Mouse (Mus musculus): Measurements from ENCODE around the gene Fbxl15. TPM values are rescaled to one million over a fixed set of nuclear protein-coding genes. Genes with fewer than 3 reads are reported as not detected.

The Fbxl15 gene
- polyA plus RNA-seq, 1 experiment from 2014 or later, result 12.8 TPM

DNA sequence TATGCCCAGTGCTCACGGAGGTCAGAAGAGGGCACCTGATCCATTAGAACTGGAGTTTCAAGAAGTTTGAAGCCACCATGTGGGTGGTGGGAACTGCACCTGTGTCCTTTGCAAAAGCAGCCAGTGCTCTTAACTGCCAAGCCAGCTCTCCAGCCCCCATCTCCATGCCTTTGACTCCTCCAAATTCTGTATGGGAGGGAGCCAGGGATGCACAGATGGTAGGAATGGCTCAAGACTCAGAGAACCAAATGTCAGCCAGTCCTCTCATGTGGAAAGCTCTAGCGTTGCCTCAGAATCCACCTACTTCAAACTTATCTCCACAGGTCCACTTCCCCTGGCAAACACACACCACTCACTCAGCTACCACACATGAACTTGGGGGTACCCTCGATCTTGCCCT lies 5.9 kb downstream of the Fbxl15 start:
- Histone ChIP-seq H3K9ac (ENCODE audit: low read length) (no peak overlapping the region), H3K4me3 (ENCODE audit: low read length) (no peak overlapping the region), H3K4me2 (ENCODE audit: low read depth, low read length) (no peak overlapping the region), H3K27me3 (ENCODE audit: control insufficient read depth, insufficient read depth, low read length) (no peaks in the 10 kb centered on the region), H3K4me1 (ENCODE audit: control insufficient read depth, insufficient read depth, low read length) (peaks cover 10% of the 10 kb centered on the region), H3K9me3 (replicated peaks; ENCODE audit: control insufficient read depth, low read length) (no peaks in the 10 kb centered on the region), H3K27ac (ENCODE audit: low read length) (no peak overlapping the region), H3K36me3 (ENCODE audit: control insufficient read depth, insufficient read depth) (peaks cover 12% of the 10 kb centered on the region; the same call in 1 of the 2 replicates)
- ATAC-seq (replicated peaks; ENCODE audit: extremely low read depth, insufficient read depth, low FRiP score), result no peak
- whole genome bisulfite sequencing, result 73% methylated on average over 3 of the region's 3 CpGs

DNA sequence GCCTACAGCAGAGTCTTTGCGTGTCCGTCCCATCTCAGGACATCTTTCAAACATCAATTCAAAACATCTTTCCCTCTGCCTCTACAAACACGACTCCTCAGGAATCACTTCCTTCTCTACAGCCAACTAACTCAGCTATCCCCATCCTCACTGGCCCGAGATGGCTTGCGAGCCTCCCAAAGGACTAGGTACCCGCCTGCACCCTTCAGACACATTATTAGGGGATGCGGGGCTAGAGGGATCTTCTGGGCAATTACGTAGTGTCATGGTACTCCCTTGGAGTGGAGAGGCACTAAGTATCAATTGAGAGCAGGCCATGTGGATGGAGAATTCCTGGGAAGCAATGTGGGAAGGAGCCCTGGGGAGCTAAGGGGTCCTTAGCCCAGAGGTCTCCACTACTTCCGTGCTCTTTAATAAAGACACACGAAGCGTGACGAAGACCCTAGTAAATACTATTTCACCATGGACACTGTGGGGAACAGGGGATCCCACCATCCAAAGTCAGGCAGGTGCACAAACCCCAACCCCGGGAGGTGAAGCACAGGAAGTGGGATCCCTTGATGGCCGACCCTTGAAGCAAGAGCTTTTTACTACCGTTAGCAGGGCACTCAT lies 9.8 kb downstream of the Fbxl15 start:
- ATAC-seq (replicated peaks; ENCODE audit: extremely low read depth, insufficient read depth, low FRiP score), result no peak
- no peaks in the 10 kb centered on the region for H3K27me3 ChIP-seq (ENCODE audit: control insufficient read depth, insufficient read depth, low read length)
- H3K36me3 ChIP-seq (ENCODE audit: control insufficient read depth, insufficient read depth), result no peaks in the 10 kb centered on the region
- WGBS, result 36% methylated on average over 15 of the region's 15 CpGs
- H3K27ac ChIP-seq (ENCODE audit: low read length), result peak overlapping the region; percentile 44; the same call in 1 of the 2 replicates
- H3K4me1 ChIP-seq (ENCODE audit: control insufficient read depth, insufficient read depth, low read length), result peaks cover 6% of the 10 kb centered on the region
- peak overlapping the region; percentile 89 for H3K9ac ChIP-seq (ENCODE audit: low read length)
- H3K4me2 ChIP-seq (ENCODE audit: low read depth, low read length), result peak overlapping the region; percentile 84
- H3K9me3 ChIP-seq (replicated peaks; ENCODE audit: control insufficient read depth, low read length), result no peaks in the 10 kb centered on the region
- peak overlapping the region; percentile 80 for H3K4me3 ChIP-seq (ENCODE audit: low read length)

DNA sequence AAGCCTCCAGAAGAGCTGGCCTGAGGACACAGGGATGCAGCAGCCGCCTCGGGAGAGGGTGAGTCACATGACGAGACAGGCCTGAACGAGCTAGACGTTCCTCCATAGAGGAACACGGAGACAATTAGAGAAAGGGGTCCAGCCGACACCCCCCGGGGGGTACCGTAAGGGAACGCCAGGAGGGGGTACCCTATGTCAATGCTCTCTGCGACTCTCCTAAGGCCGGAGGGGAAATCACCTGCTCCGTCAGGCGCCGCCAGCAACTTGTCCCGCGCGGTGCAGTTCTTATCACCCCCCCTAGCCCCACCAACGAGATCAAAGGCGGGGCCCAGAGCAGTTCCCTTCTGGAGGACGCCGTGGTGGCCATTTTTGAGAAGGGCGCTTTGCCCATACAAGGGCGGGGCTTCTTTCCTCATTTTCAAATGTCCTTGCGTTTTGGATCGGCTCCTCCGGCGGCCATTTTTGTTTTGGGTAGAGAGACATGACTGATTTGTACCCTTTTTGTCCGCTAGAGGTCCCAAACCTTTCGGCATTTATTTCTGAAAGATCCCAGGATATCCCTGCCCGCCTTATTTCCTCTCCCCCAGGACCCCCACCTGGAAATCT lies 10.4 kb downstream of the Fbxl15 start, which contains the start of gene Cuedc2:
TSS of gene Cuedc2 (minus strand) at position 372 of the 606 bp plus-strand sequence.
- Histone ChIP-seq H3K27me3 (ENCODE audit: control insufficient read depth, insufficient read depth, low read length) (no peaks in the 10 kb centered on the region), H3K4me3 (ENCODE audit: low read length) (peak within 1 kb of the TSS; percentile 80), H3K27ac (ENCODE audit: low read length) (peak within 1 kb of the TSS; percentile 57), H3K4me2 (ENCODE audit: low read depth, low read length) (peak within 1 kb of the TSS; percentile 84), H3K9me3 (replicated peaks; ENCODE audit: control insufficient read depth, low read length) (no peaks in the 10 kb centered on the region), H3K9ac (ENCODE audit: low read length) (peak within 1 kb of the TSS; percentile 89), H3K36me3 (ENCODE audit: control insufficient read depth, insufficient read depth) (no peaks in the 10 kb centered on the region), H3K4me1 (ENCODE audit: control insufficient read depth, insufficient read depth, low read length) (peaks cover 6% of the 10 kb centered on the region)
- under 1% methylated on average over 31 of the region's 31 CpGs for WGBS
- ATAC-seq (replicated peaks; ENCODE audit: extremely low read depth, insufficient read depth, low FRiP score), result peak; percentile 91

DNA sequence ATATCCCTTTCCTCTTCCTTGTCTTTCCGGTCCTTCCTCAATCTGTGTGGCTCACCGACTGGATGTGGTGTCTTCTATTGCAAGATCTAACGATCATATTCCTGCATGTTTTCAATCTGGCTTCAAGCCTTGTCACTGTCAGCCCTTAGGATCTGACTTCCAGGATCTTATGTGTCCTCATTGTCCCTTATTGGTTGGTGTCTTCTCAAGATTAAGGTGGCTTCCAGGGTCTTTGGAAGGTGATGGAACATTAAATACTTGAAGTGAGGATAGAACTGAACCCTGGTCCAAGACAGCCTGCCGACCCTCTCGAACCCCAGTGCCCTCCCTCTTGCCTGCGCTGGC lies 10.9 kb downstream of the Fbxl15 start:
- peaks cover 6% of the 10 kb centered on the region for H3K4me1 ChIP-seq (ENCODE audit: control insufficient read depth, insufficient read depth, low read length)
- H3K9me3 ChIP-seq (replicated peaks; ENCODE audit: control insufficient read depth, low read length), result no peaks in the 10 kb centered on the region
- H3K9ac ChIP-seq (ENCODE audit: low read length), result peak overlapping the region; percentile 60; the same call in 1 of the 2 replicates
- H3K4me2 ChIP-seq (ENCODE audit: low read depth, low read length), result peak overlapping the region; percentile 61
- WGBS, result 49% methylated on average over 6 of the region's 6 CpGs
- peak overlapping the region; percentile 57 for H3K27ac ChIP-seq (ENCODE audit: low read length)
- peak overlapping the region; percentile 80 for H3K4me3 ChIP-seq (ENCODE audit: low read length)
- no peaks in the 10 kb centered on the region for H3K27me3 ChIP-seq (ENCODE audit: control insufficient read depth, insufficient read depth, low read length)
- ATAC-seq (replicated peaks; ENCODE audit: extremely low read depth, insufficient read depth, low FRiP score), result no peak
- H3K36me3 ChIP-seq (ENCODE audit: control insufficient read depth, insufficient read depth), result no peaks in the 10 kb centered on the region

DNA sequence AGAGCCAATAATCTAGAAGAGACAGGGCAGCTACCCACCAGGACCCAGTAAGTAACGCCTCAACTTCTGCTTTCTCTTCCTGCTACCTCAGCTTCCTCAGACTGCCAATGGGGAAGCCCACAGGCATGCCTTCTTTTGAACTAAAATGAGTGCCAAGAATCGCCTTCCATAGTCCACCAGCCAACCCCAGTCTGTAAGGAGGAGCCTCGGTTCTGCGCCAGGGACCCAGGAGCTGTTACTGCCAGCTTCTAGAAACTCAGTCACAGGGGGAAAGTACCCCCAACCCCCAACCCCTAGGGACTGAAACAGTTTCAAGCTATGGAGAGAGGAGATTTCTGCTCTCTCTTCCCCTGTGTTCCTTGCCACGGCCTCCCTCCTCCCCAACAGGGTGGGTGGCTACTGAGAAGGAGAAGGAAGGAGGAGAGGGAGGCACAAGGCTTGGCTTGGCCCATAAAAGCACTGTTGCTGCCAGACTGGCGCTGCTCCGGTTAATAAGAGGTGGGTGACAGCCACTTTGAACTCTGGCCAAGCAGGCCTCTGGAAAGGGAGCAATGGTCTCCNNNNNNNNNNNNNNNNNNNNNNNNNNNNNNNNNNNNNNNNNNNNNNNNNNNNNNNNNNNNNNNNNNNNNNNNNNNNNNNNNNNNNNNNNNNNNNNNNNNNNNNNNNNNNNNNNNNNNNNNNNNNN lies 11.4 kb downstream of the Fbxl15 start:
- Histone ChIP-seq H3K4me2 (ENCODE audit: low read depth, low read length) (peak overlapping the region; percentile 61), H3K4me1 (ENCODE audit: control insufficient read depth, insufficient read depth, low read length) (peaks cover 6% of the 10 kb centered on the region), H3K9ac (ENCODE audit: low read length) (0 out of 2 replicates have a peak overlapping the region, but pooled peaks have one; percentile 60), H3K27ac (ENCODE audit: low read length) (peak overlapping the region; percentile 57), H3K36me3 (ENCODE audit: control insufficient read depth, insufficient read depth) (no peaks in the 10 kb centered on the region), H3K27me3 (ENCODE audit: control insufficient read depth, insufficient read depth, low read length) (no peaks in the 10 kb centered on the region), H3K4me3 (ENCODE audit: low read length) (no peak overlapping the region), H3K9me3 (replicated peaks; ENCODE audit: control insufficient read depth, low read length) (no peaks in the 10 kb centered on the region)
- 71% methylated on average over 7 of the region's 7 CpGs for WGBS
- no peak; the same call in 1 of the 2 replicates for ATAC-seq (replicated peaks; ENCODE audit: extremely low read depth, insufficient read depth, low FRiP score)

DNA sequence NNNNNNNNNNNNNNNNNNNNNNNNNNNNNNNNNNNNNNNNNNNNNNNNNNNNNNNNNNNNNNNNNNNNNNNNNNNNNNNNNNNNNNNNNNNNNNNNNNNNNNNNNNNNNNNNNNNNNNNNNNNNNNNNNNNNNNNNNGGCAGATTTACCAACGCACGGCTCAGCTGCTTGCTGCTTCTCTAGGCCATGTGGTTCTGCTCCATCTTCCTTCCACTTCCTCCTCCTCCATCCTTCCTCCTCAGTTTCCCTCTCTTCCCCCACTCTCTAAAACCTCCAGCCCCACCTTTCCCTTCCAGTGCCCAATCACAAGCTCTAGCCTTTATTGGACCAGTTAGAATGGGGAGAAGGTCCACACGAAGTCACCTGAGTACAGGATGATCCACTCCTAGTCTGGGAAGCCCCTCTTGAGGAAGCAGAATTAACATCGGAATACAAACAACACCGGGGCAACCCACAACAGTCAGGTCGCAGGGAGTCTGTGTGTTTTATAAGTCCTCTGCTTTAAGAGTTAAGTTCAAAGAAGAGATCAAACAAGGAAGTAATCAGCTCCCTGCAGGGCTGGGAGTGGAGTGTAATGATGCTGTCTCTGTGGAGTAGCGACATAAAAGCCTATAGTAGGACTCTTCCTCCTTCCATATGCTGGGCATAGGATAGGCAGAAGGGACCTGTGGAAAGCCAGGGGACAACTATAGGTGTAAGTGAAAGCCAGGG lies 16.9 kb downstream of the Fbxl15 start:
- 25% methylated on average over 7 of the region's 7 CpGs for WGBS
- no peak for ATAC-seq (replicated peaks; ENCODE audit: extremely low read depth, insufficient read depth, low FRiP score)
- Histone ChIP-seq H3K4me3 (ENCODE audit: low read length) (no peak overlapping the region), H3K27me3 (ENCODE audit: control insufficient read depth, insufficient read depth, low read length) (no peaks in the 10 kb centered on the region), H3K4me1 (ENCODE audit: control insufficient read depth, insufficient read depth, low read length) (peaks cover 11% of the 10 kb centered on the region), H3K9ac (ENCODE audit: low read length) (no peak overlapping the region), H3K27ac (ENCODE audit: low read length) (no peak overlapping the region), H3K36me3 (ENCODE audit: control insufficient read depth, insufficient read depth) (no peaks in the 10 kb centered on the region), H3K4me2 (ENCODE audit: low read depth, low read length) (no peak overlapping the region), H3K9me3 (replicated peaks; ENCODE audit: control insufficient read depth, low read length) (no peaks in the 10 kb centered on the region)

DNA sequence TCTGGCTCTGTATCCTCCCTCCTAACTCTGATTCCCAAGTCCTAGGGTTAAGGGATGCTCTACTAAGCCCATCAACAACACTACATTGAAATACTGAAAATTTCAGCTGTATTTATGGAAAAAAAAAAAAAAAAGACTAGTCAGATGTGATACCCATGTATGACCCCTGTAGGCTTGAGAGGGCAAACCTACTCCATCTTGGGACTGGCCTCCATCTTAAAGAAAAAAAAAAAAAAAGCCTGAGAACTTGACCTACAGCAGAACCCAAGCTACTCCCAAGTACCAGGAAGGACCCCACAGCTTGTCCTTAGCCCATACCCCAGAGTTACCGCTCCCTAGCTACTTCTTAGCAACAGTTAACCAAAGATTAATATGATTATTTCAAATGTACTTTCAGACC lies 19.2 kb downstream of the Fbxl15 start:
- Histone ChIP-seq H3K27ac (ENCODE audit: low read length) (no peak overlapping the region), H3K27me3 (ENCODE audit: control insufficient read depth, insufficient read depth, low read length) (peaks cover 3% of the 10 kb centered on the region; the same call in 1 of the 2 replicates), H3K4me2 (ENCODE audit: low read depth, low read length) (no peak overlapping the region), H3K4me1 (ENCODE audit: control insufficient read depth, insufficient read depth, low read length) (peaks cover 11% of the 10 kb centered on the region), H3K9ac (ENCODE audit: low read length) (no peak overlapping the region), H3K4me3 (ENCODE audit: low read length) (no peak overlapping the region), H3K9me3 (replicated peaks; ENCODE audit: control insufficient read depth, low read length) (no peaks in the 10 kb centered on the region), H3K36me3 (ENCODE audit: control insufficient read depth, insufficient read depth) (no peaks in the 10 kb centered on the region)
- WGBS, result 89% methylated on average over 1 of the region's 1 CpGs
- no peak for ATAC-seq (replicated peaks; ENCODE audit: extremely low read depth, insufficient read depth, low FRiP score)

DNA sequence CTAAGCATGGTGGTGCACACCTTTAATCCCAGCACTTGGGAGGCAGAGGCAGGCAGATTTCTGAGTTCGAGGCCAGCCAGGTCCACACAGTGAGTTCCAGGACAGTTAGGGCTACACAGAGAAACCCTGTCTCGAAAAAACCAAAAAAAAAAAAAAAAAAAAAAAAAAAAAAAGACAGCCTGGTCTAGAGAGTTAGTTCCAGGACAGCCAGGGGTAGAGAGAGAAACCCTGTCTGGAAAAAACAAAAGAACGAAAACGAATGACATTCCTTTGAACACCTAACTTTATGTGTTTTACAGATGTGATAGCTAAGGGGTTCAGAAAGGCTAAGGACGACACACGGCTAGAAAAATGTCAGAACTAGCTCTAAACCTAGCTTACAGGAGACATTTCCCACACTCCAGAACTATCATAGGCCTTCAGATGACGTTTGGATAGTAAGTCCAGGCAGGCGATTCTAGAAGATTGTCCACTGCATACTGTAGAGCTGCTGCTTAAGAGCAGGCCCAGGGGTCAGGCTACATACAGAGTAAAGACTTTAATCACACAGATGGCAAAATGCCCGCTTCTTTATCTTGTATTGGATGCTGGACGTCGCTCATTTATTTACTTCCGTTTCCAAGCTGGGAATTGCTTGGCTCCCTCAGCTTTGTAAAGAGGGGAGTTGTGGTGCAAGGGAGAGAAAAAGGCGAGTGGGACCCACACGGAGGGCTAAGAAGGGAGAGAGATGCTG lies 20.1 kb downstream of the Fbxl15 start:
- H3K4me1 ChIP-seq (ENCODE audit: control insufficient read depth, insufficient read depth, low read length), result peaks cover 11% of the 10 kb centered on the region
- H3K9me3 ChIP-seq (replicated peaks; ENCODE audit: control insufficient read depth, low read length), result no peaks in the 10 kb centered on the region
- 30% methylated on average over 14 of the region's 14 CpGs for WGBS
- H3K36me3 ChIP-seq (ENCODE audit: control insufficient read depth, insufficient read depth), result no peaks in the 10 kb centered on the region
- H3K4me3 ChIP-seq (ENCODE audit: low read length), result peak overlapping the region; percentile 75
- H3K9ac ChIP-seq (ENCODE audit: low read length), result peak overlapping the region; percentile 82
- peak overlapping the region; percentile 73 for H3K27ac ChIP-seq (ENCODE audit: low read length)
- peak overlapping the region; percentile 83 for H3K4me2 ChIP-seq (ENCODE audit: low read depth, low read length)
- ATAC-seq (replicated peaks; ENCODE audit: extremely low read depth, insufficient read depth, low FRiP score), result peak; percentile 31; the same call in 1 of the 2 replicates
- peaks cover 3% of the 10 kb centered on the region; the same call in 1 of the 2 replicates for H3K27me3 ChIP-seq (ENCODE audit: control insufficient read depth, insufficient read depth, low read length)

All from heart, embryonic 16.5 days (tissue).